Mouse (Mus musculus): ENCODE measurements at regions not wholly inside any gene's neighbourhood (a gene's known extent, or its start where the extent isn't known, plus 50 kb on each side); places are given as distances from the start of the nearest gene placed in this dataset.

DNA sequence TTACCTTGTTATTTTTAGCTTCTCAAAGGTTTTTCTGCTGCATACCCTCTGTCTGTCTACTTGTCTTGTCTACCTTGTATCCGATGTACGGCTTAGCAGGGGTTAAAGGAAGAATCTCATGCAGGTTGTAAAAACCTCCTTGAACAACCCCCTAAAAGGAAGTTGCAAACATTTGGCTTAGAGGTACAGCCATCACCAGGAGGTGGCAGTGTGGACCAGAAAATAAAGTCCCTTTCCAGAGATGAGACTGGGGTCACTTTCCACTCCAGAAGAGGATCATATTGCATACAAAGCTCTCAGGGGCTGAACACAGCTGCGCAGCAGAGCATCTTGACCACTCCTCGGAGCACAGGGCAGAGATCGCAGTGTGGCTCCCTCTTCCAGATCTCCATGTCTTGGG is 109.0 kb upstream of the Ralgapa2 start:
- no peaks in the 10 kb centered on the region for H3K4me1 ChIP-seq (replicated peaks; ENCODE audit: control insufficient read depth, insufficient read depth, low read length)
- H3K27ac ChIP-seq (ENCODE audit: low read depth, low read length) = no peak overlapping the region
- H3K9me3 ChIP-seq (ENCODE audit: control insufficient read depth) = no peaks in the 10 kb centered on the region
- no peak overlapping the region for H3K4me2 ChIP-seq (replicated peaks; ENCODE audit: low read depth)
- no peak overlapping the region for H3K9ac ChIP-seq (ENCODE audit: low read depth, low read length)
- no peaks in the 10 kb centered on the region for H3K27me3 ChIP-seq (replicated peaks; ENCODE audit: control insufficient read depth, insufficient read depth, low read length)
- peak; percentile 76 for TF ChIP-seq CTCF (IDR thresholded peaks at IDR 0.05; ENCODE audit: low read depth)
- H3K36me3 ChIP-seq (ENCODE audit: control insufficient read depth, insufficient read depth) = no peaks in the 10 kb centered on the region
- no peak for ATAC-seq
- H3K4me3 ChIP-seq (ENCODE audit: low read depth, low read length) = no peak overlapping the region
- 4% methylated on average over 5 of the region's 5 CpGs for WGBS

DNA sequence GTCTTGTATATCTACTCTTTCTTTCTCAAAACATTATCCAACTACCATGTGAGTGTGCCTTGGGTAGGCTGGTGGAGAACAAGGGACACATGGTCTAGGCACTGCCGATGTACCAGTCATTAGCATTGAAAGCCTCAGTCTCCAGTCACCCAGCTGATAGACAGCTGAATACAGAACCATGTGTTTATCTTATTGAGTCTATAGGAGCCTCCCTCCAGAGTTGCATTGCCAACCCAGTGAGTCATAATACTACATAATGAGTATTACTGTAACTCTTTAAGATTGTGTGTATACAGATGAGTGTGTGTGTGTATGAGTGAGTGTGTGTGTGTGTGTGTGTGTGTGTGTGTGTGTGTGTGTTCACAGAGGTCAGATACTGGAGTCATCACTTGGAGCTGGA is 110.9 kb upstream of the Ralgapa2 start:
- no peak overlapping the region for H3K4me2 ChIP-seq (replicated peaks; ENCODE audit: low read depth)
- no peak for TF ChIP-seq CTCF (IDR thresholded peaks at IDR 0.05; ENCODE audit: low read depth)
- H3K4me3 ChIP-seq (ENCODE audit: low read depth, low read length) = no peak overlapping the region
- no peaks in the 10 kb centered on the region for H3K9me3 ChIP-seq (ENCODE audit: control insufficient read depth)
- no peaks in the 10 kb centered on the region for H3K36me3 ChIP-seq (ENCODE audit: control insufficient read depth, insufficient read depth)
- no peaks in the 10 kb centered on the region for H3K27me3 ChIP-seq (replicated peaks; ENCODE audit: control insufficient read depth, insufficient read depth, low read length)
- H3K4me1 ChIP-seq (replicated peaks; ENCODE audit: control insufficient read depth, insufficient read depth, low read length) = no peaks in the 10 kb centered on the region
- no peak for ATAC-seq
- no peak overlapping the region for H3K27ac ChIP-seq (ENCODE audit: low read depth, low read length)
- WGBS = 93% methylated on average over 1 of the region's 1 CpGs
- H3K9ac ChIP-seq (ENCODE audit: low read depth, low read length) = no peak overlapping the region

GRCm38 (mm10) chr2:146624207-146624606 is 112.1 kb upstream of the Ralgapa2 start:
- TF ChIP-seq CTCF (IDR thresholded peaks at IDR 0.05; ENCODE audit: low read depth) = no peak
- no peak for ATAC-seq
- no peak overlapping the region for H3K27ac ChIP-seq (ENCODE audit: low read depth, low read length)
- H3K4me2 ChIP-seq (replicated peaks; ENCODE audit: low read depth) = no peak overlapping the region
- H3K27me3 ChIP-seq (replicated peaks; ENCODE audit: control insufficient read depth, insufficient read depth, low read length) = no peaks in the 10 kb centered on the region
- no peak overlapping the region for H3K4me3 ChIP-seq (ENCODE audit: low read depth, low read length)
- H3K9ac ChIP-seq (ENCODE audit: low read depth, low read length) = no peak overlapping the region
- no peaks in the 10 kb centered on the region for H3K4me1 ChIP-seq (replicated peaks; ENCODE audit: control insufficient read depth, insufficient read depth, low read length)
- no peaks in the 10 kb centered on the region for H3K36me3 ChIP-seq (ENCODE audit: control insufficient read depth, insufficient read depth)
- 70% methylated on average over 5 of the region's 5 CpGs for WGBS
- H3K9me3 ChIP-seq (ENCODE audit: control insufficient read depth) = no peaks in the 10 kb centered on the region

DNA sequence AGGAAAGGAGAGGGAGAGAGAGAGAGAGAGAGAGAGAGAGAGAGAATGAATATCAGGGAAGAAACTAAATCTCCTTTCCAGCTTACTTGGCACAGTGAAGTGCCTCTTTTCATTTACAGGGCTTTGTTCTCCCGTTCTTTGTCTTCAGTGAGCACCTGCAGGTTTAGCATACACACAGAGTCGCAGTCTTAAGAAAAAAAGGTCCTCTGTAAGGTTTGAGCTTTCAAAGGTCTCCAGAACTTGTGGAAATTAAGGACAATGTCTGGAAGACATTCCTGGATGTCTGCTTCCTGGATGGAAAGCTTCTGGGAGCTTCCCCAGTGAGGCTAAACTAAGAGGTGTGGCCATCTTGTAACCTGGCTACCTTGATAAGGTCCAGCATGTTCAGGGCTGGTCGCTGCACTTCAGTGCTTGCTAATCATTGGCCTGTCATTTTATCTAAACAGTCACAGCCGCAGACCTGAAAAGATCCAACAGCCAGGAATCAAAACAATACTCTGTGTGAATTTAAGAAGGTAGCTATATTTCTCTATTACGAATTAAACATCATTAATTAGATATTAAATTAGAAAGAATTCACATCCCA is 113.1 kb upstream of the Ralgapa2 start:
- H3K4me3 ChIP-seq (ENCODE audit: low read depth, low read length) = no peak overlapping the region
- TF ChIP-seq CTCF (IDR thresholded peaks at IDR 0.05; ENCODE audit: low read depth) = no peak
- H3K9me3 ChIP-seq (ENCODE audit: control insufficient read depth) = no peaks in the 10 kb centered on the region
- no peak overlapping the region for H3K4me2 ChIP-seq (replicated peaks; ENCODE audit: low read depth)
- no peaks in the 10 kb centered on the region for H3K27me3 ChIP-seq (replicated peaks; ENCODE audit: control insufficient read depth, insufficient read depth, low read length)
- no peak overlapping the region for H3K27ac ChIP-seq (ENCODE audit: low read depth, low read length)
- no peaks in the 10 kb centered on the region for H3K4me1 ChIP-seq (replicated peaks; ENCODE audit: control insufficient read depth, insufficient read depth, low read length)
- 25% methylated on average over 5 of the region's 5 CpGs for WGBS
- H3K36me3 ChIP-seq (ENCODE audit: control insufficient read depth, insufficient read depth) = no peaks in the 10 kb centered on the region
- no peak for ATAC-seq
- no peak overlapping the region for H3K9ac ChIP-seq (ENCODE audit: low read depth, low read length)

DNA sequence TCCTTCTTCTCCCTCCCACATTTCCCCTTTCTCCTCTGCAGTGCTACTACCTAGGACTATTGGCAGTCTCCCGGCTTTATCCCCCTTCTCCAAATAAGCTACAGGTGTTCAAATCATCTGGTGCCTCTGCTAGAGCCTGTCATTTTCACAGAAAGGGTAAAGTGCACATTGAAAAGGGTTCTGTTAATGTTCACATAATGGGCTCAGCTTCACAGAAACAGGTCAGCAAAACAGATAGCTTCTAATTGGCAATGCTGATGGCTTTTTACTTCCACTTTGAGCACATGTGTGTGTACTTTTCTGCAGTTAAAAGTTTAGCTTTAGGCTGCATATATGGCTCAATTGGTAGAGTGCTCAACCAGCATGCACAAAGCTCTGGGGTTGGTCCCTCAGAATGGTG is 114.4 kb upstream of the Ralgapa2 start:
- Histone ChIP-seq H3K9me3 (ENCODE audit: control insufficient read depth) (no peaks in the 10 kb centered on the region), H3K4me2 (replicated peaks; ENCODE audit: low read depth) (no peak overlapping the region), H3K4me1 (replicated peaks; ENCODE audit: control insufficient read depth, insufficient read depth, low read length) (no peaks in the 10 kb centered on the region), H3K9ac (ENCODE audit: low read depth, low read length) (no peak overlapping the region), H3K27me3 (replicated peaks; ENCODE audit: control insufficient read depth, insufficient read depth, low read length) (no peaks in the 10 kb centered on the region), H3K27ac (ENCODE audit: low read depth, low read length) (no peak overlapping the region), H3K36me3 (ENCODE audit: control insufficient read depth, insufficient read depth) (no peaks in the 10 kb centered on the region), H3K4me3 (ENCODE audit: low read depth, low read length) (no peak overlapping the region)
- no peak for TF ChIP-seq CTCF (IDR thresholded peaks at IDR 0.05; ENCODE audit: low read depth)
- 30% methylated on average over 1 of the region's 1 CpGs for WGBS
- ATAC-seq = no peak

- H3K36me3 ChIP-seq (ENCODE audit: control insufficient read depth, insufficient read depth) = no peaks in the 10 kb centered on the region
- H3K4me1 ChIP-seq (replicated peaks; ENCODE audit: control insufficient read depth, insufficient read depth, low read length) = no peaks in the 10 kb centered on the region
- TF ChIP-seq CTCF (IDR thresholded peaks at IDR 0.05; ENCODE audit: low read depth) = no peak
- WGBS = 67% methylated on average over 3 of the region's 3 CpGs
- H3K27ac ChIP-seq (ENCODE audit: low read depth, low read length) = no peak overlapping the region
- ATAC-seq = no peak
- no peak overlapping the region for H3K4me3 ChIP-seq (ENCODE audit: low read depth, low read length)
- no peaks in the 10 kb centered on the region for H3K9me3 ChIP-seq (ENCODE audit: control insufficient read depth)
- H3K27me3 ChIP-seq (replicated peaks; ENCODE audit: control insufficient read depth, insufficient read depth, low read length) = no peaks in the 10 kb centered on the region
- H3K4me2 ChIP-seq (replicated peaks; ENCODE audit: low read depth) = no peak overlapping the region
- no peak overlapping the region for H3K9ac ChIP-seq (ENCODE audit: low read depth, low read length)
Measured at GRCm38 (mm10) chr2:146630179-146630578, 118.0 kb upstream of the Ralgapa2 start.

GRCm38 (mm10) chr2:146631098-146631497 is 119.0 kb upstream of the Ralgapa2 start:
- Histone ChIP-seq H3K4me3 (ENCODE audit: low read depth, low read length) (no peak overlapping the region), H3K4me1 (replicated peaks; ENCODE audit: control insufficient read depth, insufficient read depth, low read length) (no peaks in the 10 kb centered on the region), H3K9me3 (ENCODE audit: control insufficient read depth) (no peaks in the 10 kb centered on the region), H3K9ac (ENCODE audit: low read depth, low read length) (no peak overlapping the region), H3K27ac (ENCODE audit: low read depth, low read length) (no peak overlapping the region), H3K27me3 (replicated peaks; ENCODE audit: control insufficient read depth, insufficient read depth, low read length) (no peaks in the 10 kb centered on the region), H3K36me3 (ENCODE audit: control insufficient read depth, insufficient read depth) (no peaks in the 10 kb centered on the region), H3K4me2 (replicated peaks; ENCODE audit: low read depth) (no peak overlapping the region)
- no peak for ATAC-seq
- no peak for TF ChIP-seq CTCF (IDR thresholded peaks at IDR 0.05; ENCODE audit: low read depth)
- 65% methylated on average over 5 of the region's 5 CpGs for WGBS

All from intestine, postnatal 0 days (tissue).